Mouse (Mus musculus) forelimb bud, embryonic 11.5 days (tissue): ENCODE measurements around the gene Eif3d.
A peak's percentile ranks its signal among the peaks of the same experiment; 100 is the strongest.
"Not testable (repeated sequence)": the region's sequence is repeated elsewhere in the genome, so short reads cannot be mapped to it uniquely, and the experiment has no call there.

Experiments
- DNase-seq: peaks from one replicate; pipeline ENCODE4 v3.0.0-alpha.2; 2012; ENCODE audit warnings: low read depth, low spot score

The Eif3d gene

GRCm38 (mm10) chr15:77970470-77971292 is at the start of gene Eif3d:
TSS of gene Eif3d (minus strand) at chr15:77970813.
- DNase-seq: peak; percentile 95

- DNase-seq: no peak
Measured at GRCm38 (mm10) chr15:78014046-78014445, 43.4 kb upstream of the Eif3d start.

- not testable (repeated sequence) for DNase-seq
Measured at GRCm38 (mm10) chr15:78008206-78008605, 37.6 kb upstream of the Eif3d start.

- DNase-seq: no peak
Measured at GRCm38 (mm10) chr15:78003929-78004328, 33.3 kb upstream of the Eif3d start.

- DNase-seq: no peak
Measured at GRCm38 (mm10) chr15:78001400-78001799, 30.8 kb upstream of the Eif3d start.

- DNase-seq: no peak
Measured at GRCm38 (mm10) chr15:77988541-77988940, 17.9 kb upstream of the Eif3d start.

- no peak for DNase-seq
Measured at GRCm38 (mm10) chr15:77983391-77983790, 12.8 kb upstream of the Eif3d start.

GRCm38 (mm10) chr15:77982195-77982939 is 11.8 kb upstream of the Eif3d start:
- peak; percentile 59 for DNase-seq

- no peak for DNase-seq
Measured at GRCm38 (mm10) chr15:77981181-77981680, 10.6 kb upstream of the Eif3d start.

- no peak for DNase-seq
Measured at GRCm38 (mm10) chr15:77979427-77979865, 8.8 kb upstream of the Eif3d start.

- DNase-seq: no peak
Measured at GRCm38 (mm10) chr15:77977663-77978062, 7.0 kb upstream of the Eif3d start.

- DNase-seq: no peak
Measured at GRCm38 (mm10) chr15:77974165-77974841, 3.7 kb upstream of the Eif3d start.

- DNase-seq: no peak
Measured at GRCm38 (mm10) chr15:77969940-77970469, 608 bp downstream of the Eif3d start.

- DNase-seq: no peak
Measured at GRCm38 (mm10) chr15:77965117-77965528, 5.5 kb downstream of the Eif3d start.

- no peak for DNase-seq
Measured at GRCm38 (mm10) chr15:77962447-77962846, 8.2 kb downstream of the Eif3d start.

- DNase-seq: no peak
Measured at GRCm38 (mm10) chr15:77960693-77961092, 9.9 kb downstream of the Eif3d start.

GRCm38 (mm10) chr15:77958071-77958470 is 12.5 kb downstream of the Eif3d start:
- DNase-seq: no peak

GRCm38 (mm10) chr15:77957625-77958024 is 13.0 kb downstream of the Eif3d start:
- no peak for DNase-seq

- DNase-seq: peak; percentile 78
Measured at GRCm38 (mm10) chr15:77956404-77956901, 14.2 kb downstream of the Eif3d start, which contains the start of gene Foxred2. TSS of gene Foxred2 (minus strand) at chr15:77956722.

- DNase-seq: no peak
Measured at GRCm38 (mm10) chr15:77955440-77956403, 14.9 kb downstream of the Eif3d start.
